ENCODE assay signal across 14 mouse cellular contexts in genomic region chr12:107178676-107179075, GRCm38 (mm10).
DNase-seq lines count a peak whose midpoint lies in the region.
"Had no signal": no experiment of that assay in that cellular context is flagged by ENCODE, and none has a peak within 500 bp of the region (broad histone marks: within the 10 kb centered on the region; RNA-seq: fewer than 3 reads in every experiment).

No protein-coding gene starts in this region.

- DNase-seq in adrenal gland, adult (ENCODE audit: inconsistent age in 2 of 2, low spot score in 1 of 2) = peak; percentile 48 to 78
- no peak for DNase-seq in adrenal gland, postnatal 4 days (ENCODE audit: low spot score in 2 of 2)
- DNase-seq in adrenal gland, postnatal 10 days = peak; percentile 24
- DNase-seq in adrenal gland, postnatal 25 days = peak; percentile 28
- no peak for DNase-seq in gastrocnemius, postnatal 36 days
- no peak for DNase-seq in right cerebral cortex, adult 18-20 months
- no peak for DNase-seq in thymus, postnatal 36 days
- DNase-seq: B cell, adult 2 months; cerebellum, adult 11-12 months; cerebellum, adult 2 months; cerebellum, adult 9-10 months; cerebellum, postnatal 10 days; cerebellum, postnatal 25 days; forebrain, postnatal 0 days had no signal

- intact Hi-C loops in gastrocnemius, postnatal 36 days (cut with DNase I) = no loop called here

Comparison
In these comparisons a context has a peak if more than half of its experiments do, and no peak if none do; other contexts are left out.
1. DNase-seq: peak in adrenal gland, adult (2 of 2), adrenal gland, postnatal 10 days (single experiment) and adrenal gland, postnatal 25 days (single experiment); none in adrenal gland, postnatal 4 days (0 of 2), gastrocnemius, postnatal 36 days (0 of 2), right cerebral cortex, adult 18-20 months (single experiment) and thymus, postnatal 36 days (0 of 2).